Mouse (Mus musculus) testis, adult 2 months (tissue): ENCODE data around the gene Sf3b6. TPM values are rescaled to one million over a fixed set of nuclear protein-coding genes. Genes with fewer than 3 reads are reported as not detected.

Experiments
- H3K27ac ChIP-seq: fragments of 200-500 bp; 2 replicates; pipeline ENCODE4 v1.5.1; 2012; ENCODE audit warnings: low read depth, low read length; ENCODE audit not compliant: control insufficient read depth, insufficient read depth
- H3K27me3 ChIP-seq: fragments of 200-500 bp; 2 replicates; pipeline ENCODE4 v1.6.1; 2012; ENCODE audit warnings: mild to moderate bottlenecking, low read length, moderate library complexity; ENCODE audit not compliant: control insufficient read depth, insufficient read depth
- H3K36me3 ChIP-seq: fragments of 200-500 bp; 2 replicates; pipeline ENCODE4 v1.6.1; 2012; ENCODE audit warnings: mild to moderate bottlenecking, low read length; ENCODE audit not compliant: control insufficient read depth, insufficient read depth
- H3K4me1 ChIP-seq: fragments of 200-500 bp; 2 replicates; pipeline ENCODE4 v1.6.1; 2012; ENCODE audit warnings: low read length; ENCODE audit not compliant: control insufficient read depth, insufficient read depth
- H3K4me3 ChIP-seq: fragments of 200-500 bp; 2 replicates; pipeline ENCODE4 v1.5.1; 2012; ENCODE audit warnings: low read depth, mild to moderate bottlenecking, low read length, moderate library complexity, mixed read lengths; ENCODE audit not compliant: control insufficient read depth
- CTCF ChIP-seq: fragments of 200-500 bp; IDR thresholded peaks from 2 replicates; pipeline ENCODE4 v1.5.1; 2012; ENCODE audit warnings: low read depth, mild to moderate bottlenecking, inconsistent platforms, low read length, moderate library complexity; ENCODE audit not compliant: control insufficient read depth, insufficient read depth, insufficient replicate concordance
- POLR2A ChIP-seq: fragments of 200-500 bp; IDR thresholded peaks from 2 replicates; pipeline ENCODE4 v1.6.1; 2012; ENCODE audit warnings: low read depth, mild to moderate bottlenecking, inconsistent platforms, low read length, moderate library complexity; ENCODE audit not compliant: control insufficient read depth
- polyA plus RNA-seq: library from polyadenylated mRNA; depleted of rRNA; stranded (reverse); fragments of >200 nt; gene quantifications from 2 replicates; pipeline ENCODE4 v1.2.3, GENCODE M21; 2012

Sf3b6 gene
- polyA plus RNA-seq, 1 experiment, result 27.7 TPM

DNA sequence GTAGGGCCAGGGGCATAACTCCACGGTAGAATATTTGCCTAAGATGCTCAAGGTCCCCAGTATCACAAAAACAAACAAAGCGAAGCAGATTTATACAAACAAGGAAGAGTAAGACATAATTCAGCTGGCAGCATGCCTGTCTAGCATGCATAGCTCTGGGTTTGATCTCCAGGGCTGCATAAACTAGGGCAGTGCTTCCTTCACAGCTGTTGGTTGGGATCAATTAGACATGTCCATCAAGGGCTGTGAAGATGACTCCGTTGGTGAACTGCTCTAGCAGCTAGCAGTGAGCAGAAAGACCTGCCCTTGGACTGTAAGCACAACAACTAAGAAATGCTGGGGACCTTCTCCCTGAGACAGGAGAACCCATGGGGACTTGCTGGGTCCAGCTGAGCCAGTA is 5.6 kb upstream of the Sf3b6 start:
- Histone ChIP-seq H3K27ac (no peak overlapping the region), H3K27me3 (no peaks in the 10 kb centered on the region), H3K4me1 (no peaks in the 10 kb centered on the region; the same call in 1 of the 2 replicates), H3K4me3 (no peak overlapping the region), H3K36me3 (no peaks in the 10 kb centered on the region)
- TF ChIP-seq CTCF (no peak), POLR2A (no peak)

DNA sequence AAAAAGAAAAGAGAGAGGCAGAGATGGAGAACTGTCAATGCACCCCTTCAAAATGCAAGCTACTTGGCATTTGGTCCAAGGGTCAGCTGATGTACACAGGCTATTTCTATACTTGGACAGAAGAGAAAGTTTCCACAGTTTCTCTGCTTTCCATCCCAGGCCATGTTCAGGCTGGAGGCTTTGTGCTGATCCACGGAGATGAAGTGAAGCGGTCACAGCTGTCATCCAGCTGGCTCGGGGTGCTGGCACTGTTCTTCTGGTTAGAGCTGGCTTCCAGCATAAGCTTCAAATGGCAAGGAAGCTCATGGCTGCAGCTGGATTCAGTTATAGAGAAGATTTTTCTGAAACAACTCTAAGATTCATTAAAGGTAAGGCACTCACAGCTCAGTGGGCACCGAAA is 3.7 kb upstream of the Sf3b6 start:
- H3K27ac ChIP-seq, result no peak overlapping the region
- no peaks in the 10 kb centered on the region for H3K36me3 ChIP-seq
- H3K4me3 ChIP-seq, result no peak overlapping the region
- TF ChIP-seq CTCF, result no peak
- TF ChIP-seq POLR2A, result no peak
- no peaks in the 10 kb centered on the region; the same call in 1 of the 2 replicates for H3K4me1 ChIP-seq
- no peaks in the 10 kb centered on the region for H3K27me3 ChIP-seq

DNA sequence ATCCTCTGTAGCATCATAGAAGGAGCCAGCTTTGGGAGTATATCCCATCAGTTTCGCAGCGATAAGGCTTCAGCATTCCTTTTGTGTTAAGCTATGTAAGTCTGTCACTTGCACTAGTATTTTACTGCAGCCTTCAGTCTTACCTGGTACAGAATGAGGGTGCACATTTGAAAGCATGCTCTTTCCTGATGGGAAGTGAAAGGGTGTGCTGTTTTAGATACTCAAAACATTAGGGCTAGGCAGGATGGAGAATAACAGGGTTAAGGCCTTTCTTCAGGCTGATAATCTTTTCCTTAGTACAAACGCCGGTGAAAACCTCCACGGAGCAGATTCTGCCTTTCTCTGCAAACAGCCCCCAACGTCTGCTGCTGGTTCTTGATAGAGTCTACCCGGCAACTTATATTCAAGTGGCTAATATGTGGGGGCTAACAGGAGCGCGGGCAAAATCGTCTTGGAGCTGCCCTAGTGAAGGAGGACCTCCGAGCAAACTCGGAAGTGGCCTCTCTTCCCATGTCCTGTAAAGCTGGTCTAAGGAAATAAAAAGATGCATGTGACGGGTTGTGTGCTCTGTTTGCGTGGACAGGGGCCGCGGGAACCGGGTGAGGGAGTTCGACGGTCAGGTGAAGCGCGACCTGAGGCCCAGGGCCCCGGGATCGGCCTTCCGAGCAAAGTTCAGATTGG is 524 bp upstream of the Sf3b6 start:
- TF ChIP-seq CTCF (no peak), POLR2A (no peak)
- H3K4me1 ChIP-seq, result no peaks in the 10 kb centered on the region; the same call in 1 of the 2 replicates
- no peaks in the 10 kb centered on the region for H3K27me3 ChIP-seq
- peak overlapping the region; percentile 50 for H3K27ac ChIP-seq
- peak overlapping the region; percentile 92 for H3K4me3 ChIP-seq
- no peaks in the 10 kb centered on the region for H3K36me3 ChIP-seq

DNA sequence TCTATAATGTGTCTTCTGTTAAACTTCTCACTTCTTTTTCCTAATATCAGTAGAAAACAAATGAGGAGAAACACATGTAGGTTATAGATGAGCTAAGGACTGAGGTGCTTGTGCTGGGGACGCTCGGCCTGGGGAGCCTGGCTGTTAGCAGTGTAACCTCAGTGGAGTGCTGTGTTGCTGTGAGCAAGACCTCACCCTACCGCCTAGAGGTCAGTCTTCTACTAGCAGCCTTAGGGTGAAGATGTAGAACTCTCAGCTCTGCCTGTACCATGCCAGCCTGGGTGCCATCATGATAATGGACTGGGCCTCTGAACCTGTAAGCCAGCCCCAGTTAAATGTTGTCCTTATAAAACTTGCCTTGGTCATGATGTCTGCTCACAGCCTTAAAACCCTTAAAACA is 9.9 kb downstream of the Sf3b6 start:
- no peaks in the 10 kb centered on the region for H3K27me3 ChIP-seq
- no peak for TF ChIP-seq CTCF
- TF ChIP-seq POLR2A, result no peak
- no peak overlapping the region for H3K4me3 ChIP-seq
- H3K4me1 ChIP-seq, result no peaks in the 10 kb centered on the region
- no peak overlapping the region for H3K27ac ChIP-seq
- H3K36me3 ChIP-seq, result no peaks in the 10 kb centered on the region; the same call in 1 of the 2 replicates

DNA sequence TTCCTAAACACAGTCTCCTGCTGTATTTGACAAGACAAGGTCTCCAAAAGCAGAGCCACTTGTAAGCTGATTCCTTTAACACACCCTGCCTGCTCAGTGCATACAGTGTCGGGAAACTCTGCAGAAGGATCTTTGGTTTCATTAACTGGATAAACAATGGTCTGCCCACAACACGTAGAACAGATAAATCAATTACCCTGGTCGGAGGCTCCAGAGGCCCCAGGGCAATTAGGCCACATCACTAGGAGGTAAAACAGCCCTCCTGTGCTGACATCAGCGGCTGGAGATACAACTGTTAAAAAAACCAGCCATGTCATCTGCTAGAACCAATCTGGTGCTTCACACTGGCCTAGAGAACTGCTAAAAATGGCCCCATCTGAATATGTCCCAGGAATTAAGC is 19.6 kb downstream of the Sf3b6 start:
- no peak overlapping the region for H3K4me3 ChIP-seq
- TF ChIP-seq POLR2A, result no peak
- TF ChIP-seq CTCF, result no peak
- H3K27ac ChIP-seq, result no peak overlapping the region
- H3K4me1 ChIP-seq, result peaks cover 10% of the 10 kb centered on the region
- H3K27me3 ChIP-seq, result peaks cover 2% of the 10 kb centered on the region; the same call in 1 of the 2 replicates
- no peaks in the 10 kb centered on the region for H3K36me3 ChIP-seq

DNA sequence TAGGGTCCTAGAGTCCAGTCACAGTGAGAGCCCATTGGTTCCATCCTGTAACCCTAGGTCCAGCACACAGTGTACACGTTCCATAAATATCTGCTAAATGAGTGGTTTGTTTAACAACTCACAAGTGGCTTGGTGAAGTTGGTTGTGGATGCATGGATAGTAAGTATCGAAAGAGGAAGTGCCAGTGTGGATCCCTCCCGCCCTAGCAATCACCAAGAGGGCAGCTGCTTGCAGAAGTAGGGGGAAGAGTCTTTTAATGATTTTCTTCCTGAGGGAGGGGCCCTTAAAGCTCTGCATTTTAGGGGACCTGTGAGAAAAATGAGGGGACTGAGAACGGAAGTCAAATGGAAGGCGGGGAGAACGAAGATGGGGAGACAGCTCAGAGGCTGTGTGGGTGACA is 22.7 kb downstream of the Sf3b6 start:
- TF ChIP-seq CTCF, result no peak
- no peak for TF ChIP-seq POLR2A
- Histone ChIP-seq H3K4me3 (no peak overlapping the region), H3K27me3 (peaks cover 2% of the 10 kb centered on the region; the same call in 1 of the 2 replicates), H3K36me3 (no peaks in the 10 kb centered on the region), H3K4me1 (peaks cover 19% of the 10 kb centered on the region), H3K27ac (no peak overlapping the region)

DNA sequence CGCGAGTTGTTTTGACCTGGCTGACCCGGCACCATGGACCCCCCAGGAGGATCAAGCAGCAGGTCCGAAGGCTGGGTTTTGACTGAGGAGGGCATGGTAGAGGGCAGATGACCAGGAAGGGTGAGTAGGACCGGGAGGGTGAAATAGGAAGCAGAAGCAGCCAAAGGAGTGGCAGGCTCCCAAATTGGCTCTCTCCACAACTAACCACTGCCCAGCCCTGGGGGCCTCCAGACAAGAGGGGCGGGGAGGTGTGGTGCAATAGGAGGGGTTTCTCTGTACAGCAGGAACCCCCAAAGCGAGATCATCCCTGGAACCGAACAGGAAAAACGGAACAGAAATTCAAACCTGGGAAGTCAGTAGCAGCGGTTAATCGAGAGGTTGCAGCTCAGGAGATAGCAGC is 23.4 kb downstream of the Sf3b6 start:
- no peak overlapping the region for H3K27ac ChIP-seq

More for the DNA sequence above, 23.4 kb downstream of the Sf3b6 start:
- Histone ChIP-seq H3K36me3 (no peaks in the 10 kb centered on the region), H3K4me1 (peaks cover 19% of the 10 kb centered on the region), H3K4me3 (peak overlapping the region; percentile 67), H3K27me3 (peaks cover 2% of the 10 kb centered on the region; the same call in 1 of the 2 replicates)
- no peak for TF ChIP-seq CTCF
